Mouse (Mus musculus) mesoderm, embryonic 11.5 days (tissue): ENCODE data around the gene Fzr1.

Experiments used
- DNase-seq: peaks from one replicate; pipeline ENCODE4 v3.0.0-alpha.2; 2012; ENCODE audit warnings: low read depth, low spot score

Fzr1 gene

DNA sequence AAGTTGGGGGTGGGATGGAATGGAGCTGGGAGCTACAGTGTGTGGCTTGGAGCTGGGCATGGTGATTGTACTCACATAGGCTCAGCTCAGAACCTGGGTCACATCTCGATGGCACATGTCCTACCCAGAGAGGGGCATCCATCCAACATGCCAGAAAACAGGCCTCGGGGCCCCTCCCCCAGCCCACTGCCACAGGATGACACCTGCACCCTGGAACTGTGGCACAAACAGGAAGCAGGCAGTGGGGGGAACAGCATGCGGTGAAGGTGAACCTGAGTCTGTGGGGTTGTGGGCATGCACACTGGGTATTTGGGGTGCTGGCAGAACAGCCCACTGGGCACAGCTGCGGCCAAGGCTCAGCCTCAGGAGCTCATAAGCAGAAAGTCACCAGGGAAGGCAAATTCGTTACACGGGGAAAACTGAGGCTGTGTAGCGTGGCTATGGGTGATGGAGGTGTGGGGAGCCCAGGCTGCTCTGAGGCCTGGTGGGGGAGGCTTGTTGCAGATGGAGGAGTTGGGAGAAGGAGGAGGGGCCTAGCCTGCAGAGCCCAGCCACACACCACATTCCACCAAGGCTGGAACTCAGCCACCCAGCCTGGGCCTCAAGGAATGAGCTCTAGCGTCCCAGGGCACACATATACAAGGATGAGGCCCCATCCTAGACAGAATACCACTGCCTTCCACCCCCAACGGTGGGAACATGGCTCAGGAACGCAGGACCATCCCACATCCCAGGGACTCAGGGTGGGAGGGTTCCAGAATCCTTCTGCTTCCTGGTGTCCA is 48.9 kb downstream of the Fzr1 start:
- no peak for DNase-seq

DNA sequence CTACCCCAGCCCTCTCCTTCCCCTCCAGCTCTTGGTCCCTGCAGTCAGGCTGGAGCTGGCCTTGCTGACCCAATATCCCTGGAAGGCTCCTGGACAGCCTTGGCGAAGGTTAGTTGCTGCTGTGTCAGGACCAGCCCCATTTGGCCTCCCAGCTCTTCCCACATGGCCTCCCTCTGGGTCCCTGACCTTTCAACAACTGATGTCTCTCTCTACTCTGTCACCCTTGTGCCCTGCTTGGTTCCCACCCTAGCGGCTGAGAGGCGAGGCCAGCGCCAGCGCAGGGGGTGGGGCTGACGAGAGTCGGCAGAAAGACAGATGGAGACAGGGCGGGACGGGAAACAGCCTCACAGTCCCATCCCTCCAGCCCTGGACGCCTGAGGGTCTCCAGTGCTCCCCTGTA is 49.9 kb downstream of the Fzr1 start, which contains the start of gene Tbxa2r:
TSS of gene Tbxa2r (plus strand) at position 346 of the 400 bp plus-strand sequence.
- DNase-seq, result no peak

DNA sequence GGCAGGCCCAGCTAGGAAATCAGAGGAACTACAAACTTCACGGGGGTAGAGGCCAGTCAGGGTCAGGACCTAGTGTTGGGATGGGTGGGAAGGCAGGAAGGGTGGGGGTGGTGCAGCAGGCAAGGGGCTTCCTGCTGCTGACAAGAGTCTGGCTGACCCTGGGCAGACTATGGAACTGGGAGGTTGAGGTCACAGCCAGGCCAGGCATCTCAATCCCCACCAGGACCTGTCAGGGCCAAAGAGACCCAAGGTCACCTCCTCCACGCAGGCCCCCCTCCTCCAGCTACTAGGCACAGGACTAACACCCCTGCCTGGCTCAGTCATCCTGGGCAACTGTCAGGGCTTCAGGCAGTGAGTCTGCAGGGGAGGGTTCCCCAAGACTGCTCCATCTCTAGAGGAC is 50.4 kb downstream of the Fzr1 start:
- no peak for DNase-seq

DNA sequence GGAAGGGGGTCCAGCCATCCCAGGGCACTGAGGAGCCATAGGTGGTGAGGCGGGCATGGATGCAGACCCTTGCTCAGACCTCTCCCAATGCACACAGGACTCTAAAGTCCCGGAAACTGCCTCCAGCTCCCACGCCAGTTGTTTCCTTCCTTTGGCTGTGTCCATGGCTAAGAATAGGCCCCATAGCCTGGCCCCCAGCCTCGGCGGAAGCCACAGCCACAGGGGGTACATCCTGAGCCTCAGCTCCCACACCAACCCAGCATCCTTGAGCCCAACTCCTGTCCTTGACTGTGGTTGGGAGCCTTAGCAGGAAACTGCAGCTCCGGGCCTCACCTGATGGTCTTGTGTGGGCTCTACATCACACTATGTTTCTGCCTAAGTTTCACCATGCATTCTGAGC is 51.5 kb downstream of the Fzr1 start:
- DNase-seq, result no peak

DNA sequence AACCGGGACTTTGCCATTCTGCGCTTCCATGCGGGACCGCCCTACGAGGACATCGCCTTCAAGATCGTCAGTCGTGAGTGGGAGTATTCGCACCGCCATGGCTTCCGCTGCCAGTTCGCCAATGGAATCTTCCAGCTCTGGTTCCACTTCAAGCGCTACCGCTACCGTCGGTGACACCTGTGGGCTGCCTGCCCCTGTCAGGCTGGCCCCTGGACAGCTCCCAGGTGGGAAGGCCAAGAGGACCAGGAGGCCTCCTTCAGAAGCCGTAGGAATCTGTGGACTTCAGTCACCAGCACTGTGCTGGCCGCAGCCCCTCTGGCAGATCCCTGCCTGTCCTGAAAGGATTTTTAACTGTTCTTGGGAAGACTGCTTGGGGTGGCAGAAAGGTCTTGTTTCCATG is 52.5 kb downstream of the Fzr1 start:
- DNase-seq, result no peak

DNA sequence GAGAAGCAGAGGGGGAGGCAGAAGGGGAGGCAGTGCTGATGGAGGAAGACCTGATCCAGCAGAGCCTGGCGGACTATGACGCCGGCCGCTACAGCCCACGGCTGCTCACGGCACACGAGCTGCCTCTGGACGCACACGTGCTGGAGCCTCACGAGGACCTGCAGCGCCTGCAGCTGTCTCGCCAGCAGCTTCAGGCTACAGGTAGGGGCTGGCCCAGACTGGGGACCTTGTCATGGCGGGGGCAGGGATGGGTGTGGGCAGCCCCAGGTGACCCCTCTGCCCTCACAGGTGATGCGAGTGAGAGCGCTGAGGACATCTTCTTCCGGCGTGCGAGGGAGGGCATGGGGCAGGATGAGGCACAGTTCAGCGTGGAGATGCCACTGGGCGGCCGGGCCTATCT is 53.1 kb downstream of the Fzr1 start:
- DNase-seq, result no peak

DNA sequence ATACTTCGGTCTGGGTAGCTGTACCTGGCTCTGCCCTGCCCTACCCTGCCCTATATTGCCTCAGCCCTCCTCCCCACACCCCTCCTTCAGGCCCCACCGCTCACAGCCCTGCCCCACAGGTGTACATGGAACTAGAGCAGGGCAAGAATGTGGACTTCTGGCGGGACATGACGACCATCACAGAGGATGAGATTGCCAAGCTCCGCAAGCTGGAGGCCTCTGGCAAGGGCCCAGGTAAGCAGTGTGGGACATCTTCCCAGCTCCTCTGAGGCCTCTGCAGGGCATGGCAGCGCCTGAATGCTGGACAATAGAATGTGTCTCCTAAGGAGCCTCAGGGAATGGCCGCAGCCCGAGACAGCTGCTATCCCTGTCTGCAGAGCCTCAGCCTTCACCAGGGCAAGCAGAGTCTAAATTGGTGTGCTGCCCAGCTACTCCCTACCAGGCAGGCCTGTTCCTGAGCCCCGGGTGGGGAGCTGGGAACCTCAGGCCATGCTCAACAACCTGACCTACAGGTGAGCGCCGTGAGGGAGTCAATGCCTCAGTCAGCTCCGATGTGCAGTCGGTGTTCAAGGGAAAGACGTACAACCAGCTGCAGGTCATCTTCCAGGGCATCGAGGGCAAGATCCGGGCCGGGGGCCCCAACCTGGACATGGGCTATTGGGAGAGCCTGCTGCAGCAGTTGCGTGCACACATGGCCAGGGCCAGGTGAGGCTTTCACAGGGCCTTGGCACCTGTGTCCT is 54.4 kb downstream of the Fzr1 start:
- no peak for DNase-seq

DNA sequence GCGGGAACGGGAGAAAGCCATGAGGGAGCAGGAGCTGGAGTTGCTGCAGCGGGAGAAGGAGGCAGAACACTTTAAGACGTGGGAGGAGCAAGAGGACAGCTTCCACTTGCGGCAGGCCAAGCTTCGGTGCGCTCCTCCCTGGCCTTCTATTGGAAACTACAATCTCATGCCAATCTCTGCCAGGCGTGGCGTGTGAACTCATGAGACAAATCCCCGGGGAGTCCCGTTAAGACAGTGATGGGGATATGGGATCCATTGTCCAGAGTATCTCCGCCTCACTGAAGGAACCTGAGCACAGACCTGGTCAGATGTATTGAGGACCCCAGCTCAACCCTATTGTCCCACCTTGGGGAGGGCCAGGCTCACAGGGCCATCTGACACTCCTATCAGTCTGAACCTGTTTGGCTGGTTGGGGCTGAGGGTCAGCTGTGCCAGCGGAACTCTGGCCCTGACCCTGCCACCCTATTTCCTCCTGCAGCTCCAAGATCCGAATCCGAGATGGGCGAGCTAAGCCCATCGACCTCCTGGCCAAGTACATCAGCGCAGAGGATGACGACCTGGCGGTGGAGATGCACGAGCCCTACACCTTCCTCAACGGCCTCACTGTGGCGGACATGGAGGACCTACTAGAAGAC is 55.1 kb downstream of the Fzr1 start:
- DNase-seq, result no peak

DNA sequence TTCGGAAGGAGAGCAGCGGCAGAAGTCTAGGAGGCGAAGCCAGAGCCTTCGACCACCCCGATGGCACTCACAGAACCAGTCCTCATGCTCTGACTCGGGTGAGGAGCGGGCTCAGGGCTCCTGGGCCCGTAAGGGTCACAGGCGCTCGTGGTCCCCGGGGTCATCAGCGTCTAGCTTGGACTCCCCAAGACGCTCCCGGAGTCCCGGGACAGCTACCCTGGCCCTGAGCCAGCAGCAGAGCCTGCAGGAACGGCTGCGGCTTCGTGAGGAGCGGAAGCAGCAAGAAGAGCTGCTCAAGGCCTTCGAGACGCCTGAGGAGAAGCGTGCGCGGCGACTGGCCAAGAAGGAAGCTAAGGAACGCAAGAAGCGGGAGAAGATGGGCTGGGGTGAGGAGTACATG is 55.9 kb downstream of the Fzr1 start:
- no peak for DNase-seq

DNA sequence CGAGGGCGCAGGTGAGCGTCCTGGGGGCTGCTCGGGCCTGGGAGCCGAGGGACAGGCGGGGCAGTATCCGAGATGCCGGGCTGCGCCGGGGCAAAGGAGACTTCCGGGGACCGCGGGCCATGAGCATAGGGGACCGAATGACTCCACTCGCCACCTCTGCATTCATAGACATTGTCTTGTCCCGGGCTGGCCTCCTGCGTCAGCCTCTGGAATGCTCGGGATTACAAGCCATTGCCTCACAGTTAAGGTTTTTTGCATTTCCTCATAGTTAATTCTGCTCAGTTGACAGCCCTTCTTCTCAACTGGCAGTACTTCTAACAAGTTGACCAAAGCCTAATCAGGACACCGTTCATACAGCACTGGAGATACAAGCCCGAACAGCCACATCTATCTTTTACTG is 56.9 kb downstream of the Fzr1 start:
- DNase-seq, result no peak

DNA sequence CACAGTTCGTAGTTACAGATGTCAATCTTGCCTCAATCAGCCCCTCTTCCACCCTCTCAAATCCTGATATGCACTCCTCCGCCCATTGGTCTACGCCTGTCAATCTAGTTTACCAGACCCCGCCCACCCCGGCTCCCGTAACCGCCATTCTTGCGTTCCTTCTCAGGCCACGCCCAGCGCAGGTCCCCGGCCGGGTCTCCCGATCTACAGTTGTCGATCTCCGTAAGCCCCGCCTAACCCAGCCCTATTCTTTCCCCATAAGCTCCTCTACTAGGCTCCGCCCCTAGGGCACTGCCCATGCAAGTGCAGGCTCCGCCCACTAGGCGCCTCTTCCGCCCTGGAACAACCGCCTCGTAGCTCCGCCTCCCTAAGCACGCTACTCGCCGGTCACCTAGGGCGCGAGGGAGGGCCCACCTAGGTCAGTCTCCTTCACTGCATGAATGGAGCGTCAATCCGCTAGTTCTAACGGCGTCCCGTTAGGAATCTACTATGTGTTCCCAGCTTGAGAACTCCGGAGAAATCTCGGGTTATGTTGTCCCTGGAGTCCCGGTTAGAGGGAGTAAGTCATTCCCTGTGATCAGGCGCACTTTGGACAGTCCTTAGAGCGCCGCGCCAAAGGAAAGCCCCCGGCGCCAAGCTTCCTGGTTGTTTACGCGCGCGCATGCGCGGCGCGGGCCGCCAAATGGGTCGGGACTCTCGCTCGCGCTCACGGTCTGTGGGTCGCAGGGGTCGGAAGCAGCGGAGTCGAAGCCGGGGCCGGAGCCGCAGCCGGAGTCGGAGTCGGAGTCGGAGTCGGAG is 57.6 kb downstream of the Fzr1 start, which contains the start of gene Cactin:
TSS of gene Cactin (plus strand) at position 554 of the 798 bp plus-strand sequence.
- peak; percentile 100 for DNase-seq

DNA sequence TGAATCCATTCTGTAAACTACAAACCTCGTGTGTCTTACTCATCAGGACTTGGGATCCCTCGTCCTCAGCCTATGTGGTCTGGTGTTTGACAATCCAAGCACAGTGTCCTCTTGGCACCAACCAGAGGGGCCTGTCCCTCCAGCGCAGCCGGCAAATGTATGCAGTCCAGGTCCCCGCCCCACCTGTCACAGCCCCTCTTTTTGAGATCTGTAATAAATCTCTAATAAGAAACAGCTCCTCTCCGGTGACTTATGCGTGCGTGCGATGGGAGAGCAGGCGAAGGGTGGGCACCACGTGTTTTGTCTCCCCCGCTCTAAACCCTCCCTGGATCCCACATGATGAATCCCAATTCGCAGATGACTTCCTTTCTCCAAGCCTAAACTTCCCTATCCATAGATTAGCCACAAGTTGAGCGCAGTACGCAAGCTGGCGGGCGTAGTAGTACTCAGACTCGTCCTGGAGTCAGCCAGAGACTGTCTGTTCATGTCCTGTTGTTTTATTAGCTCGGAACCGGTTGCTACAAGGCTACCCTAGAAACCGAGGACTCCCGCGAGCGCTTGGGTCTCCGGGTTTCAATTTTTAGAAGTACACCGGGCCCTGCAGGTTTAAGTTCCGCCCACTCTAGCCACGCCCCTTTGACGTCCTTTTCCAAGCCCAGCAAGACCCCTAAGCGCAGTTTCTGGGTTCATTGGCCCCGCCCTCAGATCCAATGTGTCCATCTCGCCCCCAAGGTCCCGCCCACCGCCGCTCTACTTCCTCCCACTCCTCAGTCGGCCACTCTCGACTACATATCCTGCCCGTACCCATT is 58.4 kb downstream of the Fzr1 start:
- DNase-seq, result peak; percentile 98

DNA sequence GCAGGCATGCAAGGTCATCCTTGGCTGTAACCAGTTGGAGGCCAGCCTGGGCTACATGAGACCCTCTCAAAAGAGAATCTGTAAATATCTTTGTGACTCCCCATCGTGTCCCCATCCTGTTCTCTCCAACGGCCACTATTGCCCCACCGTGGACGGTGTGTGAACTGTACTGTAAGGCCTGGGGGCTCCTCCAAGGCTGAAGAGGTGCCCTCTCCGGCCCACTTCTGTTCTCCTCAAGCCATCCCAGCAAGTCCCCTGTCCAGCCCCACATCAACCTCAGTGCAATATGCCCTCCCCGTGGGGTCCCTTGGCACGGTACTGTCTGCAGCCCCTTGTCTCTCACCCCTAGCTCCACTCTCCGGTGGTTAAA is 59.0 kb downstream of the Fzr1 start:
- no peak for DNase-seq

DNA sequence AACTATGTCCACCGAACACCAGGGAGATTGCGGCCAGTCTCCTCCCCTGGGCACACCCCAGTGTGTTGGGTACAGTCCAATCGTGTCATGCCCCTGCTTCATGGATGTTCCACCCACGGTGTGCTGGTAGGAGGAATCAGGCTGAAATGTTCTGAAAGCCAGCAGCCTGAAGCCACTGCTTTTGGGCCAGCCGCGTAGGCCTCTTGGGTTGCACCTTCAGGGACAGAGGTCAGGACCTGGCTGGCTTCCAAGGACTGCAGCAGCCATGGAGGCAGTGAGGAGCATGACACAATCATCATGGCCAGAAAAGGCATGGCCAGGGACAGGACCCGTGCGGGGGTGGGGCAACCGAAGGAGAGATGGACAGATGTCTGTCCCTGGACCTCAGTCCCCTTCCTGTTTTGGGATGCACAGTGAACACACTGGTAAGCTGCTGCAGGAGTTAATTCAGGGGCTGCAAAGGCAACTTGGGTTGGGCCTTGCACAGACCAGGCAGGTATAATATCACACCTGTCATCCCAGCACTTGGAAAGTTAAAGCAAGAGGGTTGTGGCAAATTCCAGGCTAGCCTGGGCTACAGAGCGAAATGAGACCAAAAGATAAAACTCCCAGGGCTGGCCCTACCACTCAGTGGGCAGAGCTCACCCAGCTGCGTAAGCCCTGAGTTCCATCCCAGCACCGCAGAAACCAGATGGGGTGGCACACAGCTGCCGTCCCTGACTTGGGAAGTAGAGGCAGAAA is 59.6 kb downstream of the Fzr1 start:
- DNase-seq, result no peak

DNA sequence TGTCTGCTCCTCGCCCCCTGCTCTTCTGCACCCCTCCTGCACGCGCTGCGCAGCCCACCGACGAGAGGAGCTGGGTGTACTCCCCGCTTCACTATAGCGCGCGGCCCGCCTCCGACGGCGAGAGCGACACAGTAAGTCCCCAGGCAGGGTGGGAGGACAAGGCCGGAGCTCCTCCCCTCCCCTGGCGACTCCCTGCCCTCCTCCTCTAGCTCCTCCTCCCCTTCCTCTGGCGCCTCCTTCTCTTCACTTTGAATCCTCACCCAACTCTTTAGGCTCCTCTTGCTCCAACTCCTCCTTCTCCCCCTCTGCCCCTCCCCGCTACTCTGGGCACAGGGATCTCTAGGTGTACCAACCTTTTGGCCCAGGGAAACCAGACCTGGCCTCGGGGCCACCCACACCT is 61.0 kb downstream of the Fzr1 start:
- DNase-seq, result peak; percentile 40

DNA sequence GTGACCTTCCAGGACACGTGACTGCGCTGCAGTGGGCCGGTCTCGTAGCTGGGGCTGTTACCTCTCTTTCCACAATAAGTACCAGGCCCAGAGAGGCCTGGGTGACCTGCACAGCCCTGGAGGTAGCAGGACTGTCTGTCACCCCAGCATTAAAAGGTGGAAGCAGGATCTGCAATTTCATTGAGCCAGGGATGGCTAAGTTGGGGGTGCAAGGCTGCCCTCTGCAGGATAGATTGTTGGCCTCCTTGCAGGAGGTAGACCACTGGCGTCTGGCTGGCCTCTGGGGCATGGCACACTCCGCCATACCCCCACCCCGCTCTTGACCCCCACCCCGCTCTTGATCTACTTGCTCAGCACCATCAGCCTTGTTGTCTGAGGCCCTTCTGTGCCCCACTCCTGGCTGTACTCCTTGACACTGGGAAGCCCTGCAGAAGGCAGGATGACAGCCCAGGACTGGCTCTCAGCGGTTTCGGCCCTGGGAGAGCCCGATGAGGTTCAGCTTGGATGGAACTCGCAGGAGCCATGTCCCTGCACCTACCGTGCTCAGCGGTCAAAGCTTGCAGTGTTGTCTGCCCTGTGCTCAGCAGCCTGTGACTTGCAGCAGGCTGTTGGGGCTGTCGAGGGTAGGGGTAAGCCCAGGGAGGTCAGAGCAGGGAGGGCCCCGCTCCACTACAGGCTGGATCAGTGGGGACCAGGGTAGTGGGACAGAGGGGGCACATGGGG is 61.8 kb downstream of the Fzr1 start:
- DNase-seq, result no peak
